Mouse (Mus musculus): ENCODE data around the gene Zc2hc1c. TPM values are rescaled to one million over a fixed set of nuclear protein-coding genes. Genes with fewer than 3 reads are reported as not detected.
A peak's percentile ranks its signal among the peaks of the same experiment; 100 is the strongest.

Gene Zc2hc1c
- polyA plus RNA-seq, 1 experiment from 2014 or later: 2.4 TPM

DNA sequence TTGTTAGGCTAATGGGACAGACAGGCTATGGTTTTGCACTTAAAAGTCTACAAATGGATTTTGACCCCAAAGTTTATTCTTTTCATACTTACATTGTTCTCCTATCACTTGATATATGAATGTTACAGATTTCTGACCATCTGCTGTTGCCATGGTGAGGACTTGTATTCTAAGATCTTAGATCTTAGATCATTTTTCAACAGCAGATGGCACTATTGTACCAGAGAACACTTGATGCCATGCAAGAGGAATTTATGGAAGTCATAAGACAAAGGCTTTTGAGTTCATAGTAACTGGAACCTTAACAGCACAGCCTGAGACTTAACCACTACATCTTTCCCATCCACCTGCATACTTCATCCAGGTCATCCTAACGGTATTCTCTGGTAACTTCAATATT, 52.7 kb downstream of the Zc2hc1c start:
- Histone ChIP-seq H3K36me3 (ENCODE audit: control insufficient read depth, insufficient read depth, low read length) (0 out of 2 replicates have a peak, but pooled peaks cover 2% of the 10 kb centered on the region), H3K27ac (ENCODE audit: low read length) (no peak overlapping the region), H3K9me3 (replicated peaks; ENCODE audit: control insufficient read depth, low read length, poor library complexity, severe bottlenecking) (no peaks in the 10 kb centered on the region), H3K27me3 (ENCODE audit: control insufficient read depth, insufficient read depth, low read depth, low read length) (no peaks in the 10 kb centered on the region), H3K4me3 (ENCODE audit: low read depth, low read length) (no peak overlapping the region), H3K4me1 (ENCODE audit: control insufficient read depth, insufficient read depth, low read length) (peaks cover 18% of the 10 kb centered on the region), H3K4me2 (ENCODE audit: low read length) (no peak overlapping the region), H3K9ac (ENCODE audit: low read depth, low read length) (0 out of 2 replicates have a peak overlapping the region, but pooled peaks have one; percentile 4)
- WGBS: 78% methylated on average over 1 of the region's 1 CpGs
- no peak; the same call in 1 of the 2 replicates for ATAC-seq

DNA sequence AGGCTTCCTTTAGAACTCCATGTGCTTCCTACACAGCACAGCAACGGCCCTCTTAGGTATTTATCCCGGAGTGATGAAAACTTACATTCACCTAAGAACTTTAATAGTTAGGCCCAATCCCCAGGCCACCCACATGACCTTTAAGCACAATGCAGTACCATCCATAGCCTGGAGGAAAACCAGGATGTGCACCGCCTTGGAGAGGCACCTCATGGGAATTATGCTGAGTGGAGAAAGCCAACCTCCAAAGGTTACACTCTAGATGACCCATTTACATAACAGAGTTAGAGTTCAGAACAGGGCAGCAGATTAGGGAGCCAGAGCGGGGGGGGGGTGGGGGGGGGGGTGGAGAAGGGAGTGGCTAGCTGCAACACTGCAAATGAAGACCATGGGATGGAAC, 53.9 kb downstream of the Zc2hc1c start:
- Histone ChIP-seq H3K4me3 (ENCODE audit: low read depth, low read length) (no peak overlapping the region), H3K4me1 (ENCODE audit: control insufficient read depth, insufficient read depth, low read length) (peaks cover 18% of the 10 kb centered on the region), H3K9ac (ENCODE audit: low read depth, low read length) (no peak overlapping the region), H3K27me3 (ENCODE audit: control insufficient read depth, insufficient read depth, low read depth, low read length) (no peaks in the 10 kb centered on the region), H3K4me2 (ENCODE audit: low read length) (no peak overlapping the region), H3K36me3 (ENCODE audit: control insufficient read depth, insufficient read depth, low read length) (peaks cover 2% of the 10 kb centered on the region; the same call in 1 of the 2 replicates), H3K9me3 (replicated peaks; ENCODE audit: control insufficient read depth, low read length, poor library complexity, severe bottlenecking) (no peaks in the 10 kb centered on the region), H3K27ac (ENCODE audit: low read length) (no peak overlapping the region)
- WGBS: 62% methylated on average over 4 of the region's 4 CpGs
- ATAC-seq: no peak

DNA sequence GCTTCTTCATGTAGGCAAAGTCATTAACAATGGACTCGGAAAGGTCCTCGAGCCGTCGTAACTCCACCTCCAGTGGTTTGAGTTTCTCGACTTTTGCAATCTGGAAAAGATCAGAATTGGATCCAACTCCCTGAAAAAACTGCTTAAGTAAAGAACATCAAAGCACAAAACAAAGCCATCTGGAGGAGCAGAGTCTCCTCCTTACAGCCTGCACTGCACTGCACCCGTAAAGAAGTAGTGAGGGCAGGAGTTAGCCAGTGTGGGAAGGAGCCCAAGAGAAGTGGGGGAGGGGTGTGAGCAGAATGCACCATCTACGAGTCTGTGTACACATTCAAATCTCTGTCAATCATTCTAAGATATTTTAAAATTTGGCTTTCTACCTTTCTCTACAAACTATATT, 55.9 kb downstream of the Zc2hc1c start:
- Histone ChIP-seq H3K9me3 (replicated peaks; ENCODE audit: control insufficient read depth, low read length, poor library complexity, severe bottlenecking) (no peaks in the 10 kb centered on the region), H3K9ac (ENCODE audit: low read depth, low read length) (no peak overlapping the region), H3K4me3 (ENCODE audit: low read depth, low read length) (no peak overlapping the region), H3K27ac (ENCODE audit: low read length) (no peak overlapping the region), H3K27me3 (ENCODE audit: control insufficient read depth, insufficient read depth, low read depth, low read length) (no peaks in the 10 kb centered on the region), H3K4me2 (ENCODE audit: low read length) (no peak overlapping the region), H3K36me3 (ENCODE audit: control insufficient read depth, insufficient read depth, low read length) (peaks cover 4% of the 10 kb centered on the region; the same call in 1 of the 2 replicates), H3K4me1 (ENCODE audit: control insufficient read depth, insufficient read depth, low read length) (peaks cover 8% of the 10 kb centered on the region)
- ATAC-seq: no peak
- 78% methylated on average over 7 of the region's 7 CpGs for WGBS

DNA sequence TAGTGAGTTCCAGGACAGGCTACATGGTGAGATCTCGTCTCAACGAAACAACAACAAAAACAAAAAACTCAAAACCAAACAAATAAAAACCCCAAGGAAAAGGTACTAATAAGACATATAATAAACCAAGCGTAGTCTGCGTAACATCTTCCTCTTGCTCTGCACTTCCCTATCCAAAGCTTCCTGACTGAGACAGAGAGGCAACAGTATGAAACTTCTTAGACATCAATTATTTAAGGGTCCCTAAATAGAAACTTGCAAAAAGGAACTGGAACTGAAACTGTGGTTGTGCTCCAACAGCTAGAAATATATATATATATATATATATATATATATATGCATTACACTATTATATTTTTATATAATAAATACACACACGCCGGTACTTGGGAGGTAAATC, 57.2 kb downstream of the Zc2hc1c start:
- 98% methylated on average over 6 of the region's 6 CpGs for WGBS
- Histone ChIP-seq H3K9ac (ENCODE audit: low read depth, low read length) (no peak overlapping the region), H3K27ac (ENCODE audit: low read length) (no peak overlapping the region), H3K4me3 (ENCODE audit: low read depth, low read length) (no peak overlapping the region), H3K36me3 (ENCODE audit: control insufficient read depth, insufficient read depth, low read length) (peaks cover 4% of the 10 kb centered on the region; the same call in 1 of the 2 replicates), H3K4me1 (ENCODE audit: control insufficient read depth, insufficient read depth, low read length) (0 out of 2 replicates have a peak, but pooled peaks cover 3% of the 10 kb centered on the region), H3K4me2 (ENCODE audit: low read length) (no peak overlapping the region), H3K27me3 (ENCODE audit: control insufficient read depth, insufficient read depth, low read depth, low read length) (no peaks in the 10 kb centered on the region), H3K9me3 (replicated peaks; ENCODE audit: control insufficient read depth, low read length, poor library complexity, severe bottlenecking) (no peaks in the 10 kb centered on the region)
- no peak for ATAC-seq

DNA sequence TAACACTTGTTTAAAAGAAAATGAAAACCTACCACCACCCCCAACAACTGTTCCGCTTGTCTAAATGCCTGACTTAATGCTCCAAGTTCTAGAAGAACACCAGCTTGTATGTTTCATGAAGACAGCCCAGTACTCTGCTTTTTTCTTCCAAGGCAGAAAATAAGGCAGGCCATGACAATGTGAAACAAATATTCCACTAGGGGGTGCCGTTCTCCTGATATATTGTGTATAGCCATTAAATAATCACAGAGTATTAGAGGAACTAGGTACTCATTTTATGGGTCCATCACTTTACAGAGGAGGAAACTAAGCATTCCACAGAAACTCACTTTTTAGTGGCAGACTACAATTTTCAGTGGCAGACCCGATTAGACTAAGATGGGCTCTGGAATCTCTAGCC, 58.0 kb downstream of the Zc2hc1c start:
- Histone ChIP-seq H3K4me3 (ENCODE audit: low read depth, low read length) (no peak overlapping the region), H3K27me3 (ENCODE audit: control insufficient read depth, insufficient read depth, low read depth, low read length) (no peaks in the 10 kb centered on the region), H3K36me3 (ENCODE audit: control insufficient read depth, insufficient read depth, low read length) (peaks cover 4% of the 10 kb centered on the region; the same call in 1 of the 2 replicates), H3K4me2 (ENCODE audit: low read length) (no peak overlapping the region), H3K9ac (ENCODE audit: low read depth, low read length) (no peak overlapping the region), H3K27ac (ENCODE audit: low read length) (no peak overlapping the region), H3K4me1 (ENCODE audit: control insufficient read depth, insufficient read depth, low read length) (0 out of 2 replicates have a peak, but pooled peaks cover 1% of the 10 kb centered on the region), H3K9me3 (replicated peaks; ENCODE audit: control insufficient read depth, low read length, poor library complexity, severe bottlenecking) (no peaks in the 10 kb centered on the region)
- ATAC-seq: no peak; the same call in 1 of the 2 replicates
- WGBS: 66% methylated on average over 3 of the region's 3 CpGs

DNA sequence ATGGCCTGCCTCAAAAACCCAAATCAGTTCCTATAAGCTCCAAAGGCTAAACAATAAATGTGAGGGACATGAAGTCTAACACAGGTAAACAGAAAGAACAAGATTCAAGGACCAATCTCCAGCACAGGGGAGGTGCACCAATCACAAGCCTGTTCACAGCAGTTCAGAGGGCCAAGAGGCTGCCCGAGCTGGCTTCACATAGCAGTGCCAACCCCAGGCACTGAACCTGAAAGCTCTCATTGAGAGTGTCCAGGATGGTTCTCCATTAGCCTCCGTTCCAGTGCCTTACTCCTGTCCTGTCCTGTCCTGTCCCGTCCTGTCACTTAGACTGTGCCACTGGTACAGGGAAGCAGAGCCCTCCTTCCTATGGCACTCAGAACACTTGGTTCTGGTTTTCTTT, 58.8 kb downstream of the Zc2hc1c start:
- Histone ChIP-seq H3K9me3 (replicated peaks; ENCODE audit: control insufficient read depth, low read length, poor library complexity, severe bottlenecking) (no peaks in the 10 kb centered on the region), H3K9ac (ENCODE audit: low read depth, low read length) (no peak overlapping the region), H3K4me3 (ENCODE audit: low read depth, low read length) (no peak overlapping the region), H3K27ac (ENCODE audit: low read length) (no peak overlapping the region), H3K27me3 (ENCODE audit: control insufficient read depth, insufficient read depth, low read depth, low read length) (no peaks in the 10 kb centered on the region), H3K4me2 (ENCODE audit: low read length) (no peak overlapping the region), H3K4me1 (ENCODE audit: control insufficient read depth, insufficient read depth, low read length) (no peaks in the 10 kb centered on the region), H3K36me3 (ENCODE audit: control insufficient read depth, insufficient read depth, low read length) (peaks cover 4% of the 10 kb centered on the region; the same call in 1 of the 2 replicates)
- no peak for ATAC-seq
- WGBS: 65% methylated on average over 3 of the region's 3 CpGs

DNA sequence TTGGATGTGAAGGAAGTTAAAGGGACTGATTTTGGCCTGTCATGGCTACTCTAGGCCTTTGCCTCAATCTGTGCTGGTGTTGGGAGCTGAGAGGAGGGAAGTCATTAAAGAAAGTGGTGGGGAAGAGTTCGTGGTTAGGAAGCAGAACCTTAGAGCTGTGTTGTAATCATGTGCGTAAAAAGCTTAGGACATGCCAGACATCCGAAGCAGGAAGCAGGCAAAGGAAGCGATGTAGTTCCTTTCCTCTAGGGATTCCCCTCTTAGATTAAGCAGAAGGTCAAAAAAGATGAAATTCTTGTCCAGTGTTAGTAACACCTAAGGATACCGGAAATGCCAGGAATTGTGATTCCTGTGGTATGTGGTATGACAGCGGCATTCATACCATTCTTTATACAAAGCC, 59.9 kb downstream of the Zc2hc1c start:
- H3K36me3 ChIP-seq (ENCODE audit: control insufficient read depth, insufficient read depth, low read length): peaks cover 7% of the 10 kb centered on the region
- no peak for ATAC-seq
- H3K9me3 ChIP-seq (replicated peaks; ENCODE audit: control insufficient read depth, low read length, poor library complexity, severe bottlenecking): no peaks in the 10 kb centered on the region
- H3K4me2 ChIP-seq (ENCODE audit: low read length): no peak overlapping the region
- H3K4me3 ChIP-seq (ENCODE audit: low read depth, low read length): no peak overlapping the region
- H3K4me1 ChIP-seq (ENCODE audit: control insufficient read depth, insufficient read depth, low read length): no peaks in the 10 kb centered on the region
- H3K27me3 ChIP-seq (ENCODE audit: control insufficient read depth, insufficient read depth, low read depth, low read length): no peaks in the 10 kb centered on the region
- H3K27ac ChIP-seq (ENCODE audit: low read length): no peak overlapping the region
- 83% methylated on average over 6 of the region's 6 CpGs for WGBS
- H3K9ac ChIP-seq (ENCODE audit: low read depth, low read length): no peak overlapping the region

Small RNAs within 50 kb of the gene (microRNA-seq; reads per million reads assigned to microRNA genes)
- gene Mir6938: 0.52 reads per million

Other genes starting within 250 kb of the Zc2hc1c start
- 1.2 and 1.9 TPM in 2 replicates for gene Prox2, start 177.8 kb upstream of the Zc2hc1c start, polyA plus RNA-seq (2015; fragmentation: Nextera tagmentation; extraction: Ambion mirVana)
- gene Dlst, start 177.8 kb upstream of the Zc2hc1c start, polyA plus RNA-seq (2015; fragmentation: Nextera tagmentation; extraction: Ambion mirVana): 103 and 104 TPM in 2 replicates
- 39.3 and 43.3 TPM in 2 replicates for gene Rps6kl1, start 137.3 kb upstream of the Zc2hc1c start, polyA plus RNA-seq (2015; fragmentation: Nextera tagmentation; extraction: Ambion mirVana)
- 8.0 and 9.0 TPM in 2 replicates for gene Pgf, start 110.8 kb upstream of the Zc2hc1c start, polyA plus RNA-seq (2015; fragmentation: Nextera tagmentation; extraction: Ambion mirVana)
- gene Eif2b2, start 69.1 kb upstream of the Zc2hc1c start, polyA plus RNA-seq (2015; fragmentation: Nextera tagmentation; extraction: Ambion mirVana): 72.5 and 75.2 TPM in 2 replicates
- 9.0 and 9.1 TPM in 2 replicates for gene Mlh3, start 18.0 kb upstream of the Zc2hc1c start, polyA plus RNA-seq (2015; fragmentation: Nextera tagmentation; extraction: Ambion mirVana)
- gene Acyp1, start 153 bp upstream of the Zc2hc1c start, polyA plus RNA-seq (2015; fragmentation: Nextera tagmentation; extraction: Ambion mirVana): 48.4 and 50.2 TPM in 2 replicates
- 9.1 and 10.2 TPM in 2 replicates for gene Nek9, start 50.8 kb downstream of the Zc2hc1c start, polyA plus RNA-seq (2015; fragmentation: Nextera tagmentation; extraction: Ambion mirVana)
- gene Tmed10, start 86.3 kb downstream of the Zc2hc1c start, polyA plus RNA-seq (2015; fragmentation: Nextera tagmentation; extraction: Ambion mirVana): 178 and 184 TPM in 2 replicates
- gene Fos, start 185.3 kb downstream of the Zc2hc1c start, polyA plus RNA-seq (2015; fragmentation: Nextera tagmentation; extraction: Ambion mirVana): 1.8 TPM in 2 replicates